Mouse (Mus musculus) left cerebral cortex, adult 8-10 months (tissue): ENCODE measurements around the gene Arxes2. TPM values are rescaled to one million over a fixed set of nuclear protein-coding genes. Genes with fewer than 3 reads are reported as not detected.
"Not testable (repeated sequence)": the region's sequence is repeated elsewhere in the genome, so short reads cannot be mapped to it uniquely, and the experiment has no call there.

Experiments
- DNase-seq, 2 experiments: peaks; one replicate each; pipeline ENCODE4 v3.0.0; 2022; ENCODE audit warnings: low spot score in 2 of 2
- total RNA-seq, 4 experiments: library from RNA; stranded (reverse); gene quantifications; 2 replicates each; pipeline ENCODE4 v1.2.4; 2022

The Arxes2 gene
- total RNA-seq = 10 to 100 TPM; 61.5 to 72.9 (median 69.6) TPM

DNA sequence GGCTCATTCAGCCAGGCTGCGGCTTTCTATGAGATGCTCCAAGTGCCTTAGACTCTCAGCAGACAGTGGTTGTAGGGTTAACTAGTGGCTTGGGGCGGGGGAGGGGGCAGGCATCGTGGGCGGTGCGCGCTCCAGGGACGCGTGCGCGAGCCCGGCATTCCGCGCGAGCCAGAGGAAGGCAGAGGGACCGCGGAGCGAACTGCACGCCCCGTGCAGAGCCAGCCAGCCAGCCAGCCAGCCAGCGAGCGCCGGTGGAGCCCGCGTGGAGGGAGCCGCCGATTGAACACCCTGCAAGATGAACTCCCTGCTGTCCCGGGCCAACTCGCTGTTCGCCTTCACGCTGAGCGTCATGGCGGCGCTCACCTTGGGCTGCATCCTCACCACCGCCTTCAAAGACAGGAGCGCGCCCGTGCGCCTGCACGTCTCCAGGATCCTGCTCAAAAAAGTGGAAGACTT lies at the start of gene Arxes2:
Gene Arxes2 (plus strand): TSS at position 161 of the 456 bp plus-strand sequence.
- DNase-seq = peak in 1 of 2 experiments; percentile 5

DNA sequence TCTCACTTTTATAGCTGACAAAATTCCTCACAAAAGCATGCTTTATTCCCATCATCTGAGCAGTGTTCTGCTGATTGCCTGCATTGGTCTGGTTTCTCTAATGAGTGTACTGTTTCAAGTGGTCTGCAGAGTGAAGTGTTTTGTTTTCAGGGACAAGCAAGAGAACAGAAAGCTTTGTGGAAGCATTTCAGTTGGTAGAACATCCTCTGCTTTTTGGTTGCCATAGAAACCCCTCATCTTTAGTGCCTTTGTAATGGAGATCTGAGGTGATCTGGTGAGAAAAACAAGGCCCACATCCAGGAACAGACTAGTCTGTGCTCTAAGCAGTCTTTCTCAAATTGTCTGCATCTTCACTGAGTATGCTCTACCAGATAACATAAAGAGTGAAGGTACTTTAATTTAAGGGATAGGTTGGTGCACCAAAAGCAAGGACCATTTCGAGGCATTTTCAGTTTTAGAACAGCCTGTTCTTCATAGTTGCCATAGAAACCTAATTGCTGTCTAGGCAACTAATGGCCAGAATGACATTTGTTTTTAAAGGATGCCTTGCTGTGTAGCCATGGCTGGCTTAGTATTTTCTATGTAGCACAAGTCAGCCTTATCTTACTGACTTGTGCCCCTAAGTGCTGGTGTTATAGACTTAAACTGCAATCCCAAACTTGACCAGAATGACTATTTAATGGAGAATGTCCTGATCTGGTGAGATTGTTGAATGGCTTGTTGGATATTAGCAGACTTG lies 44.8 kb upstream of the Arxes2 start:
- no peak for DNase-seq

DNA sequence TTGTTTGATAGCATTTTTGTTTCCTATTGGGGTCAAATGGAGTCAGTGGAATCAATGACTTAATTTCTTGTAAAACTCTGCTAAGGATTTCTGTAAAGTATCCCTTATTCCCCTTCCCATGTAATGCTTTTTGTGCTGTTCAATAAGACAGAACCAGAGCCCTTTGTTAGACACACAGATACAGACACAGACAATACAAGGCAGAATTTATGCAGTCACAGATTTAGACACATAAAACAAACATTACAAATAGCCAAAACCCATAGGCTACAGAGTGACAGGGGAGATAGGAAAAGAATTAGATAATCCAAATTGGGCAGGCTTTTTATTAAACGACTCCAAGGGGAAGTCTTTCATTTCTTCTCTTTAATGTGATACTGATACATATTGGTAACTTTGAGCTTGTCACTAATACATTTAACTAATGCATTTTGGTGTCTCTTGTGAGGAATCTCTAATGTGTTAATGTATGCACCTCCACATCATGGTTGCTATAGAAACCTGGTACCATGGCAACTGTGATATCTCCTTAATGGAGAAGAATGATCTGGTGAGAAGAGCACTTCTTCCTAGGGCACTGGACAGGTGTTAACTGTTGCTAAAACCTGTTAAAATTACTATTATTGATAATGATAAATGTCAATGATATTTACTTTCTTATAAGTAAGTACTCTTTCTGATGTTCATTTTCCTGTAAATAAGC lies 36.5 kb upstream of the Arxes2 start:
- DNase-seq = no peak

DNA sequence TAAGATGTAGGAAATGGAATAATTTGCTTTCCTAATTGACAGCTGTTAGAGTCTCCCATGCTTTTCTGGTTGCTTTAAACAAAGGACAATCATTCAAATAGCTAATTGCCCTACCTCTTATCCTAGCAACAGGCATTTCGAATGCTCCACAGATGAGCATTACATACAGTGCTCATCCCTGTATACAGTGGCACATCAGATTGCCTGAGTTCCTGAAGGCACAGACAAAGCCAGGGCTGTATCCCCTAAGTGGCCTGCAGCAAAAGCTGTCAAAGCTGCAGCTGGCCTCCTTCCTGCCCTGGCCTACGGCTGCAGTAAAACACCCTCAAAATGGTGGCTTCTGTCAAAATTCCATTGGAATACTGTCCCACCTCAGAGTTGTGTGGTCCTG lies 35.9 kb upstream of the Arxes2 start:
- no peak for DNase-seq

DNA sequence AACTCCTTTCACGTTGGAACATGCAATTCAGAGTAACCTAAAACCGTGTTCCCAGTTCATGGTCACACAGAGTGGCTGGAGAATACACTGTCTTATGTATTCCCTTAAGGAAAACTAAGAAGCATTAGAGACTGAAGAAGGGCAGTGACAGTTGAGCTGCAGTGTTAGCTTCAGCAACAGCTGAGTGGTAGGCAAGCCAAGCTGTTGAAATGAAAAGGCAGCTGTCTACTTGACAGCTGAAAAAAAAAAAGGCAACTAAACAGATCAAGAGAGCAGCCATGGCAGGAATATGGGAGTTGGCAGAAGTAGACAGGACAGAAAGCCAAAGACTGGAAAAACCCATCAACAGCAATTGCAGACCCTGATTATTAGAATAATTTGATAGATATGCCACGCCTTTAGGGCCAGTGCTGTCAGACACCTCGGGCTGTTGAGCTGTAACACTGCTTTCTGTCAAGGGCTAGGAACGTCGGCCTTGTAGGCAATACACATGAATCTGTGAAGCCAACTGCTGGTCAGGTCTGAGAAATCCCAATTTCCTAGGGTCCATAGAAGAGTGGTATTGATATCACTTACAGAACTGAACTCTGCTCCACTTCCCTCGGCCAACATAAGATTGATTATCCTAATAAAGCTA lies 34.9 kb upstream of the Arxes2 start:
- no peak for DNase-seq

DNA sequence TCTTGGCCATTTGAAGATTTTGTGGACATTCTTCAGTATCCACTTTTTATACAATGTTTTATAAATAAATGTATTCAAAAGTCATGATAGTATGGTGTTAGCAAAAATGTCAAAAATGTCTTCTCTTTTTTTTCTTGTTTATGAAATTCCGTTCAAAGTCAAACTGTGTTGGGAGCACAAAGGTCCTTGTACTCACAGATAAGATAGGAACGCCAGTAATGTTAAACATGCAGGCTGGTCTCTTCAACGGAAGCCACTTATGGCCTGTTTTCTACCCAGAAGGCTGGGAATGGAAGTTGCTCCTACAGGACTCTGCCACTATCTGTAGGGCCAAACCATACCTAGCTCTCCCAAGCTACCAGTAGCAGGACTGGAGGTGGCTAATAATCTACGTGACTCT lies 34.1 kb upstream of the Arxes2 start:
- DNase-seq = no peak

DNA sequence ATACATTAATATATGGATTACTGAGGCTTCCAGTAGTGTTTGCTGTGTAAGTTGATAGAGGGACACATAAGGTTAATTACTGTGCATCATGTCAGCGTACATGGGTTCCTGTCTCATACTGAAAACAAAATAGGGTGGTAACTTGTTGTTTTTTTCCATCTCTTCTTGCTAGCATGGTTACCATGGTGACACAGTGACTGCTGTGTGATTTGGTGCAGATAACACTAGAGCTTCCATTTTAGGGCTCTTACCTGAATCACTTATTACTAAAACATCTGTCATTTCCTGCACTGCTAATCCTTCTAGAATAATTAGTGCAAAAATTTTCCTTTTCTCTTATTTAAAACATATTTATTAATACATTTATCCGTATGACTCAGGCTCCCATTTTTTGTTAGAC lies 31.3 kb upstream of the Arxes2 start:
- DNase-seq = no peak

DNA sequence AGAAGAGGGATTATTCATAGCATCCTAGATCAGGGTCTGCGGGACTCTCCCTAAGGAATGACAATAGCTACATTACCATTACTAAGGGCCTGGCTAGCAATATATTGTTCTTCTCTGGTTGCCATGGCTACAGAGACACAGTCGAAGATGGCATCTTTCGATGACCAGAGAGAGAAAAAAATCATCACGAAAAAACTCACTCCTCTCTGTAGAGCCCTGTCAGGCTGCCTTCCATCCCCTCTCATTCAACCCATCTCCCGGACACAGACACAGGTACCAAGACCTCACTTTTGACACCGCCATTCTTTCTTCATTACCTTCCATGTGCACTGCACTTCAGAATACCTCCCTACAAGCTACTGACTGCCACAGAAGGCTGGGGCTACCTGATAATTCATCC lies 30.5 kb upstream of the Arxes2 start:
- DNase-seq = no peak

DNA sequence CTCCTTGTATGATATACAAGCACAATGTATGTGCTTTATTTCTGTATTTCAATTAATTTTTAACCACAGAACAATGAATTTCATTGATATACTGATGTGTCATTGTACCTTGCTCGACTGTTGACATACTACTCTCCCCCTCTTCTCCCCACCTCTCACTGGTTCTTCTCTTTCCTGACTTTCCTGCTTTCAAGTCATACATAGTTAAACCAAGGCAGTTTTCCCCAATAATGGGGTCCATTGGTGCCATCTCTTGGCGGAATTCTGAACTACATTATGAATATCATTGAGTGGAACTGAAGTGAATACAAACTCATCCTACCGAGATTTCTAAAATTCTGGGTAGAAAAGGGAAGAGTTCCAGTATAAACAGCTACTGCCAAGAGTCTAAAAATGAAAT lies 30.0 kb upstream of the Arxes2 start:
- no peak for DNase-seq

DNA sequence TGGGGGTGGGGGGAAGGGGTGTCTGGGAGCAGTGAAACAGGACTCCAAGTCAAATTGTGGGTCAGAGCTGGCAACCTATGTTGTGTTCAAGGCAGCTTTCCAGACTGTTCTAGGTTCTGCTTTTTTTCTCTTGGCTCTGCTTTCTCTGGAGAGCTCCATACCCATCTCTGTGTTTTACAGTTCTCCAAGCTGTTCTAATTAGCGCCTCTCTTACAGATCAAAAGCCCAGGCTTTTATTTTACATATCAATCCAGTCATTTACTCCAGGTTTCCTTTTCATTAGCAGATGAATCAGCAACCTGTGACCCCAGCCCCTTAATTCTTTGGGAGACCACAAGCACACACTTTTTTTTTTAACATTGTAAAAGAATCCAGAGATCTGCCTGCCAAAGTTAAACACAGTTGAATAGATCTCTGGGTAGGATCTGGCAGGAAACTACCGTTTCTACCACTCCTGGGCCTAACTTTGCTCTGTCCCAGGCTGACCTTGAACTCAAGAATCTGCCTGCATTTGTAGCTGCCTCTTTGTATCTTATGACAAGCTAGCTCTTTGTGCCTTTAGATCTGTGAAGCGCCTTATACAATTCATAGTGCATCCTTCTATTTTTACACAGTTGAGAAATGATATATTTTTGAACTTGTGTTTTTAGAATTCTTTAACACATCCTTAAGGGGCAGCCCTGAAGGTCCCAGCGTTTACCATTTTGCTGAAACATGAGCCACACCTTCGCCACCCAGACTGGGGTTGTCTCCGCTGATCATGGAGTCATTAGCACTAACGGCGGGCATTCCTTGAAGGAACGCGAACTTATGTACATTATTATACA lies 19.8 kb upstream of the Arxes2 start:
- DNase-seq = peak in 1 of 2 experiments; percentile 8

DNA sequence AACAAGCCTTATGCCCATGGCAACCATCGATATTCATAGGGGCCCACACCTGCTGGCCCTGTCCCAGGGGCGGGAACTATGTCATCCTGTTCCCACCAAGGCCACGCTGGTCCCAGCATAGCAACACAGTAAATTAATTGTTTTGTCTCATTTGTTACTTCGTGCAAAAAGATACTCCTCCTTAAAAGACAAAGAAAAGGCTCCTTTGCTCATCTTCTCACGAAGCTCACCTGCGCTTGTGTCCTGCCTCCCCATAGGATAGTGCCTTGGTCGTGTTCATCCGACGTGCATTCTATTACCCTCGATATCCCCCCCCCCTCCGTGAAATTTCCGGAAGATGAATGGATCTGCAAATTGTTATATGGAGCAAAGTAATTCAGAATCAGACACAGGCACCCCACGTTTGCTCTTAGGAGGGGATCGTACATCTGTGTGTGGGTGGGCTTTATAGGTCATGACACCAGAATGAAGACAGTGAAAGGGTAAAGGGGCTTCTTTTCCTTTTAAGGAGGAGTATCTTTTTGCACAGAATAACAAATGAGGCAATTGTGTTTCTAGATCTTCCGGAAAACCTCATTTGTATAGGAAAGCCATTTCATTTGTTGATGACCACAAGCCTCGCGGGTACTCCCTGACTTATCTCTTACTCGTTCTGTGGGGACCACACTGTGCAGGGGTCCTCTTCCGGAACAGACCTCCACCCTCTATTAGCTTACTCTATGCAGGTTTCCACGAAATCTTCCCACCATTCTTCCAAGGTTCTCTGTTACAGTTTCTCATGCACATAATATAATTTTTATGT lies 19.0 kb upstream of the Arxes2 start:
- no peak for DNase-seq

DNA sequence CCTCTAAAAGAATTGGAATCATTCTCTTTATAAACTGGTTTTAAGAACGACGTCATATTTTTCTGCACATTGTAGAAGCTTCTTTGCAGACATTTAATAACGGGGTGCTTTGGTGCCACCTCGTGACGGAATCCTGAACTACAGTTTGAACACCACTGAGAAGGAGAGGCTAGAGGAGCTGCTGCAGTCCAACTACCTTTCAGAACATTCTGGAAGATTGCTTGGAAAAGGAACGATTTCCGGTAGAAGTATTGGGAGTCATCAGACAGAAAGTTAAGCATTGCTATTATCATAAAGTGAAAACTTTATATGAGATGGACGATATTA lies 18.4 kb upstream of the Arxes2 start:
- DNase-seq = peak; percentile 51 to 81

DNA sequence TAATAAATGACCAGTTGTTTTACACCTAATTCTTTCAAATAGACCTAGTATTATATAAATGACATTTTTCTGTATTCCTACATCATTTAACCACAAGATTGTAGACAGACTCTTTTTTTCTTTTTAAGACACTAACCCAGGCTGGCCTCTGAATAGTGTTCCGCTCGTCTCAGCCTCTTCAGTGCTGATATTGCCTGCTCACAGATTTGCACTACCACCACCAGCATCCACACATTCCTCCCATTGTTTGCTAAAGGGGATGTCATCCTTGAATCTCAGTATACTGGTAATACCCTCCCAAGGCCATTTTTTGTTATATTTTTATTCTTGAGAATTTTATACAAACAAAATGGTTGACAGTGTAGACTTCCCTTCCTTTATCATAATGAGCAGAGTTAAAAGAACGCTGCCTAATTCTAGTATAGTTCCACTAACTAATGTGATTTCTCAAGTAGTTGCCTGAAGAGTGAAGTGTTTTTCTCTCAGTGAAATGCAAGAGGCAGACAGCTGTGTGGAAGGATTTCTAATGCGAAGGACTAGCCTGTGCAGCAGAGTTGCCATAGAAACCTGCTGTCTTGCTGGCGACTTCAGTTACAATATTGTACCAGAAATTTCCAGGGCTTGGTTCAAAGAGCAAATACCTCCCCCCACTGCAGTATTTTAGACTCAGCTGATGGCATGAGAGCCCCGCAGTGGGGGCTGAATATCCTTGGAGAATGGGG lies 8.9 kb upstream of the Arxes2 start:
- peak in 1 of 2 experiments; percentile 37 for DNase-seq

DNA sequence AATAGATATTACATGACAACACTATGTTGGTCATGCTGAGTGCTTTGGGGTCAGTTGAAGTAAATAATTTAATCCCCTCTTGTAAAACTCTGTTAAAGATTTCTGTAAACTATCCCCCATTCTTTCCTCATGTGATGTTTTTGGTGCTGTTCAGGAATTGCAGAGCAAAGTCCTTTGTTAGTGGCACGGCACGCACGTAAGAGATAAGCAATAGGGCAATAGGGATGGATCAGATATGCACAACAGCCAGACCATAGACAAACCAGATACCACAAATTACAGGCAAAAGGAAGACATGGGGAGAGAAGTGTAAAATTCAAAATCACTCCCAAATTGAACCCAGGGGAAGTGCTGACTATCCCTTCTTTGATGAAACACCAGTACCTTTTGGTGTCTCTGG lies 7.4 kb upstream of the Arxes2 start:
- no peak for DNase-seq

DNA sequence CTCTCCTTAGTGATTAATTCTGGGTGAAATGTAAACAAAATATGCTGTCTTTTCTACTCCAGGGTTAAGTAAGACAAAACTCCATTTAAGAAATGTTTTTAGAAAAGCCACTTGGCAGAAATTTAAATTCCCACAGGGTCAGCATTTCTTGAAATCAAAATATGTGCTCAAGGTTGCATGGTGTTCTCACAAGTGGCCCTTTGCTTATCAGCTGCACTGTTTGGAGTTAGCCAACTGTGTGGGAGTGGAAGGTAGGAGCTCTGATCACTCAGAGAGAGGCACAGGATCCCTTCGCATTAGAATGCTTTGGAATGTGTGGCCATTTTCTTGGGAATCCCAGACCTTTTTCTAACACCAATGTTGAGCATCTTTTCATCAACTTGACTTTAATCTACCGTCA lies 3.0 kb upstream of the Arxes2 start:
- DNase-seq = no peak

DNA sequence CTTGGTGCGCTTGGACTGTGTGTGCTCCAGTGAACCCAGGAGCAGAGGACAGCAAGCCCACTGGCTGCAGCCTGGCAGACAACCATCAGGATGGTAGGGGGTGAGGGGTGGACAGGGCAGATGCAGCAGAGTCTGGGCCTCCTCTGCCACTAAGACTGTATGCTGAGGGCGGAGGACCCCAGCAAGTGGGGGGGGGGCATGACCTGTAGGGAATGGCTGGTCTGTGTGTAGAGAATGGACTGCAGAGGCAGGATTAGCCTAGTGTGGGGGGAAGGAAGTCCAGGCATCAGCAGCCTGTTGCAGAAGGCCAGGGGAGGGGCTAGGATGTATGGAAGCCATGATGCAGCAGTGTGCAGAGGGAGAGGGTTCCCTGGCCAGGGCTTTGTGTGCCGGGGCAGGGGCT lies 431 bp upstream of the Arxes2 start:
- not testable (repeated sequence) for DNase-seq

DNA sequence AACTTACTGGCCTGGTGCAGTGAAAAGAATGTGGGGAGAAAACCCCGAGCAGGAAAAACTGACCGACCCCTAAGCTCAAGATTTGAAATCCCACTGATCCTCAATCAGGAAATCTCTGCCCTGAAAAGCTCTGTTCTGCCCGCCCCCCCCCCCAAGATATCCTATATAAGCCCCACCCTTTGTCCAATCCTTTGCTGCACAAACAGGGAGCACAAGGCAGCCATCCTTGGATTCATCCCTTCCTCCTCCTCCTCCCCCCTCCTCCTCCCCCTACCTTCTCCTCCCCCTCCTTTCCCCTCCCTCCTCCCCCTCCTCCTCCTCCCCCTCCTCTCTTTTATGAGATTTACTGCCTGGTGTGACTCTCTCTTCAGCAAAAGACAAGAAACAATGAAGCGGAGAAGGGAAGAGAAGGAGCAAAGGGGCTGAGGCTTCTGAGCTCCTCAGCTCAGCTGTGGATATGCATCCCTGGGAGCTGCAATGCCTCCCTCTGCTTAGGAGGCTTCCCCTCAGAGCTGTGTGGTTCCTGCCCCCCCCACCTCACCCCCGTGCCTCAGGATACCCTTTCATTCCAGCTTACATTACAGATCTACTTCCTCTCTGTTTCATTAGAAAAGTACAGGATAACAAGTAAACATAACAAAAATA lies 13.7 kb downstream of the Arxes2 start:
- DNase-seq = no peak

DNA sequence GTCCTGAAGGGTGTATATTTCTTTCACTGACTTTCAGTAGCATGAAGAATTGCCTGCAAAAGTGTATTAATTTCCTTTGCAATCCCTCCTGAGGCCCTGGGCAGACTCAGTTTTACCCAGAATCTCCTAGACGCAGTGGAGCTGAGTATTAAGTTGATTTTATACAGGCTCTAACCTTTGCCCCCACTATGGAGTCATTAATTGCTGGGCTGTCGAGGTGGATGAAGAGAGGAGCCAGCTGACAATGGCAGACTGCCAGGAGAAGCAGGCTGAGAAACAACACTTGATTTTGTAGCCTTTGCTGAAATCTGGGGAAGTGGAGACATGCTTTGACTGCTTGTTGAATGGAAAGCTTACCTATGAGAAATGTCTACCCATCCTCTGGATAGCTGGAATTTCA lies 20.8 kb downstream of the Arxes2 start:
- no peak for DNase-seq

DNA sequence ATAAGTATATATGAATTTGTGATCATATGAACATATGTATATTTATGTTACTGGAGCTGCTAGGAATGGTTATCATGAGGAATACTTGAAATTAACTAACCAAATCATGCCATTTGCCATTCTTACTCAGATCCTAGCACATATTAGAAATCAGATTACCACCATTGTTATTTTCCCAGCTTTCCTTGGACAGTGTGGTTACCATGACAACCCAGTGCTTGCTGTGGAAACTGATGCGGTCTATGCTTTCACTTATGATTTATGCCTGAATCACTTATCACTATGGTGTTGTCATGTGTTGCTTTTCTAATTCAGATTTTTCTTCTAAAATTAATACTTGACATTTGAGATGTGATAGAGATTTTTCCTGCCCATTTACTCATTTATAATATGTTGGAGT lies 36.7 kb downstream of the Arxes2 start:
- DNase-seq = no peak
